Mouse (Mus musculus) ES-Bruce4 (cell line): ENCODE data around the gene Gemin4.

Source experiments
- CTCF ChIP-seq: IDR thresholded peaks from one replicate; pipeline ENCODE4 v1.8.1; 2011; ENCODE audit warnings: low read depth, low read length
- POLR2A ChIP-seq: IDR thresholded peaks from one replicate; pipeline ENCODE4 v1.8.1; 2011; ENCODE audit warnings: low read length; ENCODE audit not compliant: insufficient read depth

- no peak for TF ChIP-seq CTCF
- TF ChIP-seq POLR2A: no peak
These were observed 41.0 kb upstream of the Gemin4 start for GRCm38 (mm10) chr11:76258511-76258910.
